Mouse (Mus musculus): ENCODE measurements around the gene Tmem117.

Tmem117 gene

GRCm38 (mm10) chr15:94893201-94893600 is 264.2 kb downstream of the Tmem117 start:
- DNase-seq (ENCODE audit: low spot score in 2 of 2), result no peak

GRCm38 (mm10) chr15:94894086-94894485 is 265.1 kb downstream of the Tmem117 start:
- DNase-seq (ENCODE audit: low spot score in 2 of 2), result no peak

- no peak for DNase-seq (ENCODE audit: low spot score in 2 of 2)
Measured at GRCm38 (mm10) chr15:94895681-94896080, 266.6 kb downstream of the Tmem117 start.

GRCm38 (mm10) chr15:94903188-94903587 is 274.2 kb downstream of the Tmem117 start:
- no peak for DNase-seq (ENCODE audit: low spot score in 2 of 2)

- no peak for DNase-seq (ENCODE audit: low spot score in 2 of 2)
Measured at GRCm38 (mm10) chr15:94904672-94905407, 275.8 kb downstream of the Tmem117 start.

- DNase-seq (ENCODE audit: low spot score in 2 of 2), result no peak
Measured at GRCm38 (mm10) chr15:94921672-94922071, 292.6 kb downstream of the Tmem117 start.

GRCm38 (mm10) chr15:94927986-94928385 is 299.0 kb downstream of the Tmem117 start:
- DNase-seq (ENCODE audit: low spot score in 2 of 2), result no peak

GRCm38 (mm10) chr15:94930743-94931142 is 301.7 kb downstream of the Tmem117 start:
- DNase-seq (ENCODE audit: low spot score in 2 of 2), result no peak

- DNase-seq (ENCODE audit: low spot score in 2 of 2), result no peak
Measured at GRCm38 (mm10) chr15:94933044-94933443, 304.0 kb downstream of the Tmem117 start.

GRCm38 (mm10) chr15:94933480-94933879 is 304.4 kb downstream of the Tmem117 start:
- DNase-seq (ENCODE audit: low spot score in 2 of 2), result no peak

GRCm38 (mm10) chr15:94941954-94942353 is 312.9 kb downstream of the Tmem117 start:
- no peak for DNase-seq (ENCODE audit: low spot score in 2 of 2)

GRCm38 (mm10) chr15:94942465-94942864 is 313.4 kb downstream of the Tmem117 start:
- no peak for DNase-seq (ENCODE audit: low spot score in 2 of 2)

GRCm38 (mm10) chr15:94943891-94944290 is 314.9 kb downstream of the Tmem117 start:
- no peak for DNase-seq (ENCODE audit: low spot score in 2 of 2)

- no peak for DNase-seq (ENCODE audit: low spot score in 2 of 2)
Measured at GRCm38 (mm10) chr15:94951382-94952048, 322.5 kb downstream of the Tmem117 start.

GRCm38 (mm10) chr15:94956697-94957096 is 327.7 kb downstream of the Tmem117 start:
- DNase-seq (ENCODE audit: low spot score in 2 of 2), result no peak

- DNase-seq (ENCODE audit: low spot score in 2 of 2), result no peak
Measured at GRCm38 (mm10) chr15:94957202-94957601, 328.2 kb downstream of the Tmem117 start.

- DNase-seq (ENCODE audit: low spot score in 2 of 2), result no peak
Measured at GRCm38 (mm10) chr15:94967004-94967403, 338.0 kb downstream of the Tmem117 start.

GRCm38 (mm10) chr15:94968403-94969180 is 339.6 kb downstream of the Tmem117 start:
- no peak for DNase-seq (ENCODE audit: low spot score in 2 of 2)

GRCm38 (mm10) chr15:94981798-94982197 is 352.8 kb downstream of the Tmem117 start:
- no peak for DNase-seq (ENCODE audit: low spot score in 2 of 2)

GRCm38 (mm10) chr15:94995352-94995751 is 366.3 kb downstream of the Tmem117 start:
- no peak for DNase-seq (ENCODE audit: low spot score in 2 of 2)

GRCm38 (mm10) chr15:95005121-95005824 is 376.2 kb downstream of the Tmem117 start:
- no peak for DNase-seq (ENCODE audit: low spot score in 2 of 2)

- peak in 1 of 2 experiments; percentile 8 for DNase-seq (ENCODE audit: low spot score in 2 of 2)
Measured at GRCm38 (mm10) chr15:95022251-95022650, 393.2 kb downstream of the Tmem117 start.
